Mouse (Mus musculus): ENCODE data around the gene Lgals4.
A peak's percentile ranks its signal among the peaks of the same experiment; 100 is the strongest.

Gene Lgals4

GRCm38 (mm10) chr7:28833723-28834347 is at the start of gene Lgals4:
Gene Lgals4 (plus strand): TSS chr7:28833854.
- DNase-seq (ENCODE audit: extremely low read depth, low read depth) = no peak

DNA sequence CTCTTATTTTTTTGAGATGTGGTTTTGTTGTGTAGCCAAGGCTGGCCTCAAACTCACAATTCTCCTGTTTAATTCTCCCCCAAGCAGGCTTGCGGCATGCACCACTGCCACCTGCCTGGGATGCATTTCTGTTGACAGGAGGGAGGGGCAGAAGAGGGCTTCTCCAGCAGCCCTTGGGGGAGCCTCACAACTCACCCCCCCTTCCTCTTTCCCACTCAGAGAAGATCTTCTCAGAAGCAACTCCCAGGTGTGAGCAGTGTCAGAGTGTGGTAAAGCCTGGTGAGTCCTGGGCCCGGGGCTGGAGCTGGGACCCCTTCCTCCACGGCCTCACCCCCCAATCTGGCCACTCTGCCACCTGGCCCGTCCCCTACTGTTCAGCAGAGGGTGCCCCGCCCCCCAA is 48.5 kb upstream of the Lgals4 start:
- no peak for DNase-seq (ENCODE audit: extremely low read depth, low read depth)

- DNase-seq (ENCODE audit: extremely low read depth, low read depth) = no peak
These were observed 45.8 kb upstream of the Lgals4 start for GRCm38 (mm10) chr7:28787884-28788283.

DNA sequence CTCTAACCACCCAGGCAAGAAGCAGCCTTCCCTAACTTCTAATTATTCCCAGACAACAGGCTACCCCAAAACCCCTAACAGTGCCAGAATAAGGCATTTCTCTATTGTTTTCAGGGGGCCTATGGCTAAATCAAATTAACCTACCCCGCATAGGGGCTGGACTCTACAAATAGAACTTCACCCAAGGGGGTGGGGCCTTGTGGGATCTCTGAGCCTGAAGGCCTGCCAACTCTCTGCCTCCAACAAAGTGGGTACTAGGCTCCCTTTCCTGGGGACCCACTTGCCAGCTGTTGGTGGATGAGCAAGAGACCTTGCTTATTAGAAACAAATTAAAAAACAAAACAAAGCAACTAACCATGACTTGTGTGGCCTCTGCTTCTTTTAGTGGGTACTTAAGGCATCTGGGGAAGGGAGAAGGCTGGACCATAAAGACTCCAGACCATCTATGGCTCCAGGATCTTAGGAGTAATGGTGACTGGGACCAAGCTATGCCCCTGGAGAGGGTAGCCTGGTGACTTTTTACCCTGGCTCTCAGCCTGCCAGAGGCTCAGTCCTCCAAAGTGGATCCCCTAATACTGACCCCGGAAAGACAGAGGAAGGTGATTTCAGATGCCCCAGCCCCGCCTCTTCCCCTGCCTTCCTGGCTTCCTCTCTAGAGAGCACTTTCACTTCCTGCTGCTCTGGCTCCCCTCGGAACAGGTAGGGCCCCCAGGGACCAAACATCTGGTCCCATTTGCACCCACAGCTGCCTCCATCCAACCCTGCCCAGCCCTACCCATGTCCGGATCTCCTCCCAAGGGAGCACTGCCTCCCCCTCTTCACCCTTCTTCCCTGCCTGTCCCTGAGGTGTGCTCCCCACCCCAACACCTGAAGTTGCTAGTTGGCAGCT is 45.1 kb upstream of the Lgals4 start, which contains the start of gene Rinl:
Gene Rinl, plus strand, starts transcription at position 663 of the 889 bp plus-strand sequence.
- DNase-seq (ENCODE audit: extremely low read depth, low read depth) = no peak

DNA sequence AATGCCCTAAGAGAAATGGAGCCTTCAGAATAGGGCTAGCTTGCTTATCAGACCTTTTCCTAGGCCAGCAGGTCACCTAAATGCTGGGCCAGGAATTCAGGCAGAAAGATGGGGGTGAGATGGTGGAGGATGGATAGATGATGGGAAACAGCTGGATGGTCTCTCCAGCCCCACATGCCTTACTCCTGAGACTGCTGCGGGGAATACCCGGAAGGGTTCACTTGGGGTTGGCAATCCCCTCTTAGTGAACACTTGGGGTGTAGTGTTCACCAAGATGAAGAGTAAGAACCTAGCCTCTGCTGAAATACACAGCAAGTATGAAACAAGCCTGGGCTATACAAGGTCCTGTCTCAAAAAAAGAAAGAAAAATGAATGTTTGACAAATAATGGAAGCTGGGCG is 44.4 kb upstream of the Lgals4 start:
- DNase-seq (ENCODE audit: extremely low read depth, low read depth) = no peak

- DNase-seq (ENCODE audit: extremely low read depth, low read depth) = no peak
These were observed 43.4 kb upstream of the Lgals4 start for GRCm38 (mm10) chr7:28790066-28790806.

DNA sequence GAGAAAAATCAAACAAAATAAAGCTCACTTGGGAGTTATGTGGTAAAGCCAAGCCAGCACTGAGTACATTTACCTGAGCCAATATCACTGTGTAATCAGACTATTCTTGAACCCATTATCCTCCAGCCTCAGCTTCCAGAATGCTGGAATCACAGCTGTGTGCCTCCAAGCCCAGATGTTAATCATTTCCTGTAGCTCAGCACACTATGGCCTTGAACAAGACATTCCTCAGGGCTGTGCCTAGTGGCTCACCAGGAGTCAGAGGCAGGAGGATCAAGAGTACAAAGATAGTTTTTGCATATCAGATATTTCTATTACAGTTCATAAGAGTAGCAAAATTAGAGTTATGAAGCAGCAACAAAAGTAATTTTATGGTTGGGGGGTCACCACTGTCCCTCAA is 41.9 kb upstream of the Lgals4 start:
- DNase-seq (ENCODE audit: extremely low read depth, low read depth) = no peak

- no peak for DNase-seq (ENCODE audit: extremely low read depth, low read depth)
These were observed 41.1 kb upstream of the Lgals4 start for GRCm38 (mm10) chr7:28792391-28793185.

DNA sequence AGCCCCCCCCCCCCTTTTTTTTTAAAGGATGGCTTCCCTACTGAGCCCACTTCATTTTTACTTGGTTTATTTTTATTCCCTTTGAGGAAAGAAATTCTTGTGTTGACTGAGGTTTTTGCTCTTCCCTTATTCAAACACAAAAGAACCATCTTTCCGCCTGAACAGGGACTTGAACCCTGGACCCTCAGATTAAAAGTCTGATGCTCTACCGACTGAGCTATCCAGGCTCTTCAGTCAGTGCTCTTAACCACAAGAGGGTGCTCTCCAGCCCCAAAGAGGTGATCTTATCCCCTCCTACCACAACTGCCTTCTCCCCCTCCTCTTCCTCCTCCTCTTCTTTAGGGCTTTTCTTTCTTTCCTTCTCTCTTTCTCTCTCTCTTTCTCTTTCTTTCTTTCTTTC is 39.8 kb upstream of the Lgals4 start:
- DNase-seq (ENCODE audit: extremely low read depth, low read depth) = peak; percentile 64

- no peak for DNase-seq (ENCODE audit: extremely low read depth, low read depth)
These were observed 39.2 kb upstream of the Lgals4 start for GRCm38 (mm10) chr7:28794496-28794895.

DNA sequence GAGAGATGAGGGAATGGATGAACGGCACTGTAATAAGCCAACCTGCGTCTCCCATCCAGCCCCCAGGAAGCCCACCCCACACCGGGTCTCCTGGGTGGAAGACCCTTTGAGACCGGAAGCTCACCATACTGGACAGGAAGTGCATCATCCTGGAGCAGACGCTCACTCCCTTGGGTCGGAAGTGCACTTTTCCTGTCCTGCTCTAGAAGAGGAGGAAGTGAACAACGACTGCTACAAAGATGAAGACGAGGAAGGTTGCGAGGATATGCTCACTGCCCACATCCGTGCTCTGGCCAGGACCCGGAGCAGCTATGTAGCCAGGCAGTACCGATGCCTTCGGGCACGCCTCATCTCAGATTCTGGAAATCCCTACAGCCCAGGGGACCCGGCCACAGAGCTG is 37.8 kb upstream of the Lgals4 start:
- DNase-seq (ENCODE audit: extremely low read depth, low read depth) = no peak

- no peak for DNase-seq (ENCODE audit: extremely low read depth, low read depth)
These were observed 37.1 kb upstream of the Lgals4 start for GRCm38 (mm10) chr7:28796562-28796975.

DNA sequence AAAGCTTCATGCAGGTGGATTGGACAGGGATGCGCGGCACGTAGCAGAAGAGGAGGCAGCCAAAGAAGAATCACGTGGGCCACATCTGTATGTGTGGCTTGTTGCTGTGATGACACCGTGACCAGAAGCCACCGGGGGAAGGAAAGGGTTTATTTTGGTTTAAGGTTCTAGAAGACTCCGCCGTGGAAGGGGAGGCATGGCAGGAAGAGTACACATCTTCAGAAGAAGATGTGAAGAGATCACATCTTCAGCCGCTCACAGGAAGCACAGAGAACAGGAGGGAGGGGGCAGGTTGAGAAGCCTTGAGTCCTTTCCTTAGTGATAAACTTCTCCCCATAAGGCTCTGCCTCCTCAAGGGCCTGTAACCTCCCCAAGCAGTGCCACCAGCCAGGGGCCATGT is 33.7 kb upstream of the Lgals4 start:
- no peak for DNase-seq (ENCODE audit: extremely low read depth, low read depth)

GRCm38 (mm10) chr7:28801451-28801850 is 32.2 kb upstream of the Lgals4 start:
- no peak for DNase-seq (ENCODE audit: extremely low read depth, low read depth)

- DNase-seq (ENCODE audit: extremely low read depth, low read depth) = no peak
These were observed 31.6 kb upstream of the Lgals4 start for GRCm38 (mm10) chr7:28801901-28802670.

DNA sequence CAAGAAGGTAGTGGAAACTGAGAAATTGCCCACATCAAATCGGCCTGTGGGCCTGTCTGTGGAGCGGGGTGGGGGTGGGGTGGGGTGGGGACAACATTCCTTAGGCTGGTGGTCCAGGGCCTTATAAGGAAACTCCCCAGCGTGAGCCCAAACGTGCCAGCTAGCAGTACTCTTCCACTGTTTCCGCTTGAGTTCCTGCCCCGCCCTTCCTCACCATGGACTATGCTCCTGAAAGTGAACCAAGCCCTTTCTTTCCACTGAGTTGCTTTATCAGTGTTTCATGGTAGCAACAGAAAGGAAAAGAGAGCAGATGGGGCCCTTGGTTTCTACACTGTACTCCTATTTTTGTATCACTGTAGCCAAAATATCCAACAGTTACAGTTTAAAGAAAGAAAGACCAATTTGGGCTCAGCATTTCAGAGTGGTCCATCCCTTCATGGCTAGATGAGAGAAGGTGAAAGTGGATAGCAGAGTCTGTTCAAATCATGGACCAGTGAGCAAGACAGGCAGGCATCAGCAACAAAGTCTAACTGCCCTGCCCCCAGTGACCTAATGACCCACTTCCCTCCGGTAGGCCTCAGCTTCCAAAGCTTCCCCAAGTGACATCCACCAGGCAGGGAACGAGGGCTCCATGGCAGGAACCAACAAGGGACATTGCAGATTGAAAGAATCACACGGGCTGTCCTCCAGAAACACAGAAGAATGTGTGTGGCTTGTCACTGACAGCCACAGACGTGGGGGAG is 30.6 kb upstream of the Lgals4 start:
- no peak for DNase-seq (ENCODE audit: extremely low read depth, low read depth)

DNA sequence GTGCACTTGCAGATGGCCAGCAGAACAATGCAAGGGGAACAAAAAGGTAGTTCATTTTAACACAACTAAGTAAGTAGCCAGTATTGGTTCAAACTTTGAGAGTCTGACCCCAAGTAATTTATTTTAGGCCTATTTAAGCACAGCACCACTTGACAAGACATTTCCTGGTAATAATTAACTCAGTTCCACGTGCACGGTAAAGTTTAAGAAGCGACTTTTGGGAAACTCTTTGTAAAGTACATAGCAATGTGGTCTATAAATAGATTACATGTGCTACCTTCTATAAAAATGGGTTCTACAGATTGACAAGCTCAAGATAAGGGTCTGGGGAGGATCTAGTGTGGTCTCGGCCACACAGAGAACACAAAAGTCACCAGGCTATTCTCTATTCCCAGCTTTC is 29.9 kb upstream of the Lgals4 start:
- DNase-seq (ENCODE audit: extremely low read depth, low read depth) = no peak

DNA sequence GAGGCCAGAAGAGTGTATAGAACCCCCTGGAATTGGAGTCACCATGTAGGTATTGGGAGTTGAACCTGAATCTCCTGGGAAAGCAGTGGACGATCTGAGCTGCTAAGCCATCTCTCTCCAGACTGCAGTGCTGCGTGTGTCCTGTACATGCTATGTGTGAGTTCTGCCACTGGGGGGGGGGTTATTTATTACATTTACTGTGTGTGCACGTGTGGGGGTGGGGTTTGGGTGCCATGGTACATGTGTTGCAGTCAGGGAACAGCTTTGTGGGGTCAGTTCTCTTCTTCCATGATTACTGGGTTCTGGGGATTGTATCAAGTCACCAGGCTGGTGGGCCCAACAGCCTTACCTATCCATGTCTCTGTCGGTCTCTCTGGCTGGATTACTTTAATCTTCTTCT is 26.8 kb upstream of the Lgals4 start:
- DNase-seq (ENCODE audit: extremely low read depth, low read depth) = no peak

DNA sequence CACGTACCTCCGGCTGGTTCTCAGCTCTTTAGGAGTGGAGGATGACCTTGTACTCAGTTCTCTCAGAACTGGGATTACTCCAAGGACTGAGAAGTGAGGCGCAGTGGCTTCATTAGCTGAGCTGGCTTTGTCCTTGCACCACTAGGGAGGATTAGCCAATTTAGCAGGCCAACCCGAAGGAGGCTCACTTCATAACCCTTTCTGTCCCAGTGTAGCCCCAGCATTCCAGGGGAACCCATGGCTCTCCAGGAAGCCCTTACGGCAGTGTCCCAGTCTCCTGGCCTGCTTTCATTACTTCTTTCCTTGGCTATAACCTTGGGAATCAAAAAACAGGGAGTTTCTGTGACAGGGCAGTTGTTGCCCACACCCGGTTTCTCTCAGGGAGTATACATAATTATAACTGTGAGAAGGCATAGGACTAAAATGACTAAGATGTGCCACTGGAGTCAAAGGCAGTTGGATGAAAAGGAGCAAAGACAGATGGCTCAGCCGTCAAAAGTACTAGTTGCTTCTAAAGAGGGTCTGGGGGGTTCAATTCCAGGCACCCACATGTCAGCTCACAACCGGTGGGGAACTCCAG is 25.9 kb upstream of the Lgals4 start:
- DNase-seq (ENCODE audit: extremely low read depth, low read depth) = no peak
